Mouse (Mus musculus) embryo, embryonic 11 days (tissue): ENCODE results near the gene Zdhhc9.
A peak's percentile ranks its signal among the peaks of the same experiment; 100 is the strongest.
"Not testable (repeated sequence)": the region's sequence is repeated elsewhere in the genome, so short reads cannot be mapped to it uniquely, and the experiment has no call there.

Source experiments
- DNase-seq: peaks from one replicate; pipeline ENCODE4 v3.0.0-alpha.2; 2015

Gene Zdhhc9

DNA sequence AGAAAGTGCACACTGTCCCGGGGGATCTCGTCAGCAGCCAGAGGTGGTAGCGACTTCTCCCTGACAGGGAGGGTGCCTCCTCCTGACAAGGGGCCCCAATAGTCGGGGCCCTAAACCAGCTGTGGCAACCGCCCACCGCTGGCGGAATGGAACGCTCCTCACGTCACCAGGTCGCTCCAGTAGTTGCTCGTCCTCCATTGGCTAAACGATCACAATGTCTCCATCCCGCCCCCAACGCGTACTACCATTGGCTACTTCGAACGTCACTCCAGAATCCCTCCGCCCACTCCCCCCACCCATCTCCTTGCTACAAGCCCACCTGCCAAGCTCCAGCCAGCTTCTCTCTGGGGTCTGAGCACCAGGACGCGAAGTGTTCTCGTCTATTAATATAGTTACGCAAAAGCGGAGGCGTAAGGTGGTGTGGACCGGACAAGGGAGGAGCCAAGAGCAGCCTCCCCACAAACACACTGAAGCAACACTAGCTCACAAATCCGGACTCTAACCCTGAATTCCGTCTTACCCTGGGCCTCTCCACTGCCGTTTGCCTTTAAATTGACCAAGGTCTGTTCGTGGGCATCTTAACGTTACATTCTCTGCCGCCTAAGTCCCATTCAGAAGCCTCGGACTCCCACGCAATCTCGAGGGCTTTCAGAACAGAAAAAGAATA lies at the start of gene Zdhhc9:
Gene Zdhhc9, minus strand, starts transcription at position 360 of the 667 bp plus-strand sequence.
- DNase-seq: peak; percentile 87

DNA sequence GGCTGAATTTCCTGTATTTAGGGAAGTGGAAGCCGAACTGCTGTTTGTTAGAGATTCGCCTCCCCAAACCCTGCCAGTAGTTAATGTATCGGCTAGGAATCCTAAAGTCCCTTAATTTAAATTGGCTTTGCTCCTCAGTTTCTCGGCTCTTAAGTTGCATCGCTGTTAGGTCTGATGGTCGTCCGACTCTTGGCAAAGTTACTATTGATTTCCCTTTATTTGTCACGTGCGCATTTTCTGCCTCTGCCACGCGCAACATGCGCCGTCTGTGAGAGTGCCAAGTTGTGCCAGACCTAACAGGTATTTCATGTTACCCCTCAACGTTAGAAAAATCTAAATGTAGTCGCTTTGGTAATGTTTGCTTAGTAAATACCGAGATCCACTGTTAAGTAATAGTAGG lies 48.3 kb upstream of the Zdhhc9 start:
- no peak for DNase-seq

DNA sequence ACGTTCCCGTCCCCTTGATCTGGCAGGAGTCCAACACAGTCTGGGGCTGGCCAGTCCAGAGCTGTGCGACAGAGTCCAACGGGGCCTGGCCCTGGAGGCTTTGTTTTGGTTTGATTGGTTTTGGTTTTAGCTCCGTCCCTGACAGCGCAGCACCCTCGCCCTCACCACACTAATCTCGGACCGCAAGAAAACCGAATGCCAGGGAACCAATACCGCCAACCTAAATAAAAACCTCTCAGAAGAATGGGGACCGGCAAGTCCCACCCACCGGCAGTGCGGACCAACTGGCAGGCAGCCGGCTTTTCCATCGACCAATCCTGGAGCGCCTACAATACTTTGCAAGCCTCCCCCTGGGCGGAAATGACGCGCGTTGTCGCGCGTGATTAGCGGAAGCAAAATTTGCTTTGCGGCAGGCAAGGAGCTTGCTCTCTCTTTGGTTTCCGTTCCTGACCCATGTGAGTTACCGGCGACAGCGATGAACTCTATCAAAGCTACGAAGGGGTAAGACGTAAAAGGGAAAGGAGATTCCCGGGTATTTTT lies 47.9 kb upstream of the Zdhhc9 start, which contains the start of gene Utp14a:
Gene Utp14a, plus strand, starts transcription at position 395 of the 540 bp plus-strand sequence.
- peak; percentile 96 for DNase-seq

DNA sequence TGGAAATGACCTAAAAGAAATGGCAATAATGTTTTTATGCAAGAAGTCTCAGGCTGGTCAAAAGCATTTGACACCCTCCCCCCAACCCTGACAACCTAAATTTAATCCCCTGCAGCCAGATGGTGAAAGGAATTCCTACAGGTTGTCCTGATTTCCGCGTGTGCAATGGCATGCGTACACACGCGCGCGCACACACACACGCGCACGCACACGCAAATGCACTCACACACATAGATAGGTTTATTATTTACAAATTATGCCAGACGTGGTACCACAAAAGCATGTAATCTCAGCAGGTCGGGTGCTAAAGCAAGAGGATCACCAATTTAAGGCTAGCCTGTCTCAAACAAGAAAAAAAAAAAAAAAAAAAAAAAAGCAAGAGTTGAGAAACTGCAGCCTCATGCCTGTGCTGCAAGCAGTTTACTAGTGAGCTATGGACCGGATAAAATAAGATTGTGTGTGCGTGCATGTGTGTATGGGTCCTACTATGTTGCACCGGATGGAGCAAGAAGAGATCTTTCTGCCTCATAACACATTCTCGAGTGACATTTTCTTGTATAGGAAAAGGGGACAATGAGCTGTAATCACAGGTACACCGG lies 47.3 kb upstream of the Zdhhc9 start:
- peak; percentile 32 for DNase-seq

DNA sequence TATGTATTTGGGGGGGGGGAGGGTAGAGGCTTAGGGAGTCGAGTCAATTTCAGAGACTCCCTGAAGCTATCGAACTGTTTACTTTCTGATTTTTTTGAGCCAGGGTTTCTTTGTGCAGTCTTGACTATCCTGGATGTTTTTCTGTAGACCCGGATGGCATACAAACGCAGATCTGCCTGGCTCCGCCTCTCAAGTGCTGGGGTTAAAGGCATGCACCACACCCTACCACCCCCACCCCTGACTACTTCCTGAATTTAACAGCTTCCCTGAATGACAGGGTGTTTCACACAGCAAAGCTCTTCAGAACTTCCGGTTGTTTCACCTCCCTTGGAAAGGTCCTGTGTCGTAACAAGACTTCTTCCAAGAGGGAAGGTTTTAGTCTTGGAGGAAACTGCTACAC lies 25.7 kb upstream of the Zdhhc9 start:
- DNase-seq: peak; percentile 1

DNA sequence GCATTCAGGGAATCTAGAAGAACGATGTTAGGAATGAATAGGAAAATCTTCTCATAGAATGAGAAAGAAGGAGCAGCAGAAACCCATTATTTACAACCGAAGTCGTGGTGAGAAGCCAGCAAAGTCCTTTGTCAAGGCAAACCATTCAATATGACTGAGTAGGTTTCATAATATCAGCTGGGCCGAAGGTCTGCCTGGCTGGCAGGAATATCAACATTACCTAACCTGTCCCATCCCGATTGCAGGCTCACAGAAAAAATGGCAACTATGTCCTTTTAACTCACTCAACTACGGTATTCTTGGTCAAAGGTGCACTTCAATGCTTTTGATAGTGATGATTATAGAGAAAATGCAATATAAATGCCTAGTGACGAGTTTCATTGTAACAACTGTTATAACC lies 17.5 kb upstream of the Zdhhc9 start:
- no peak for DNase-seq

DNA sequence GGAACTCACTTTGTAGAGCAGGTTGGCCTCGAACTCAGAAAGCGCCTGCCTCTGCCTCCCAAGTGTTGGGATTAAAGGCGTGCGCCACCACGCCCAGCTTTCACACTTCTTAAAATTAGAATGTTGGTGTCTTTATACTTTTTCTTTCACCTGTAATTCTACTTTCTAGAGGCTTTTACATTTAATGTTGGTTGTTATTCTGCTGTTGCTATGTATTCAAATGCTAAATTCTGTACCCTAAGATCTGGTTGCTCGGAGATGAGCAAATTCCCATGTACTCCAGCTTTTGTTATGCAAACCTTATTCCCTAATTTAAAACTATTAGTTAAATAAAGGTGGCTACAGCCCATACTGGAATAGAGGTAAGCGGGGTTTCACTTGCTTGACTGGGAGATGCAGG lies 14.0 kb upstream of the Zdhhc9 start:
- no peak for DNase-seq

DNA sequence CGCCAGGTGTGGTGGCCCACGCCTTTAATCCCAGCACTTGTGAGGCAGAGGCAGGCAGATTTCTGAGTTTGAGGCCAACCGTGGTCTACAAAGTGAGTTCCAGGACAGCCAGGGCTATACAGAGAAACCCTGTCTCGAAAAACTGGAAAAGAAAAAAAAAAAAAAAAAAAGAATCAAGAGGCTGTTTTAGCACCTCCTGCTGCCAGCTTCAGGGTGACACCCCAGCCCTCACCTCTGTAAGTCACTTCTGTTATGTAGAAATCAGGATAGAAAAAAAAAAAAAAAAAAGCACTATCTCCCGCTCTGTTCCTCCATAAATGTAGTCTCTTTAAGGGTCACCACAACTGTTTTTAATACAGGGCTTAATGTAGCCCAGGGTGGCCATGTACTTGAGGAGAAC lies 10.8 kb upstream of the Zdhhc9 start:
- DNase-seq: no peak

DNA sequence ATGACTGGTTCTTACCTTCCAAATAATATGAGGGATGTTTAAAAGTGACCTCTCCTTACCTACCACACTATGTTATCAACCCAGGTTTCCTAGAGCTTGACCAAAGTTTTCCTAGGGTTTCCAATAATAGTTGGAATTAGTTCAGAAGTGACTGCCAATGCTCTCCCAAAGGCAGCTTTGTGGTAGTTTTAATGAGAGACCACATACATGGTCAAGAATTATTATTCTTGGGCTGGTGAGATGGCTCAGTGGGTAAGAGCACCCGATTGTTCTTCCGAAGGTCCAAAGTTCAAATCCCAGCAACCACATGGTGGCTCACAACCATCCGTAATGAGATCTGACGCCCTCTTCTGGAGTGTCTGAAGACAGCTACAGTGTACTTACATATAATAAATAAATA lies 1.1 kb upstream of the Zdhhc9 start:
- DNase-seq: not testable (repeated sequence)

DNA sequence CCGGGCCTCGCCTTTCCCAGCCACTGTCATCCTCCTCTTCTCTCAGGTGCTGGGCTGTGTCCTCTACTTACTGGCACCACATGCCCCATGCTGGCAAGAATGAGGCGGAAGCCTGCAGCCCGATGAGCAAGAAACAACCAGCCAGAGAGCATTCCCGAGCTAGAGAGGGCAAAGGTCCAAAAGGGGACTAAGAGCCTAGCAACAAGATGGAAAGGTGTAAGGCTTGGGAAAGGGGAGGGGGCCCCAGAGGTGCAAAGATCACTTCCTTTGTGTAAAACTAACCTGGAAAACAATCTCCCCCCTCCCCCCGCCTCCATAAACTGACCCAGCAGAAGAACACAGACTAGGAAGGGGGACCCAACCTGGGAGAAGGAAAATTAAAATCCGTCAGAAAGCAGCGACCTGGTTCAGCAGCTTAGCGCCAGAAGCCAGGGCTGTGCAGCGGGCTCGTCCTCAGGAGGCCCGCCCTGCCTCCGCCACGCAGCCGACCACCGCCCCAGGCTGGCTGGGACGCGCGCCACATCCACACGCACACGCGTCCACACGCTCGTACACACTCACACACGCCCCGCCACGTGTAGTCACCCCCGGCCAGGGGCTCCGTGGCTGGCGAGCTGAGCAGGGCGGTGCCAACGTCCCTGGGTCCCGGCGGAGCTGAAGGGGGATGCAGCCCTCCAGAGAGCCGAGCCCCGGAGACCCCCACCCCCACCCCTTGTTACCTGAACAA lies 754 bp downstream of the Zdhhc9 start:
- DNase-seq: peak; percentile 47

DNA sequence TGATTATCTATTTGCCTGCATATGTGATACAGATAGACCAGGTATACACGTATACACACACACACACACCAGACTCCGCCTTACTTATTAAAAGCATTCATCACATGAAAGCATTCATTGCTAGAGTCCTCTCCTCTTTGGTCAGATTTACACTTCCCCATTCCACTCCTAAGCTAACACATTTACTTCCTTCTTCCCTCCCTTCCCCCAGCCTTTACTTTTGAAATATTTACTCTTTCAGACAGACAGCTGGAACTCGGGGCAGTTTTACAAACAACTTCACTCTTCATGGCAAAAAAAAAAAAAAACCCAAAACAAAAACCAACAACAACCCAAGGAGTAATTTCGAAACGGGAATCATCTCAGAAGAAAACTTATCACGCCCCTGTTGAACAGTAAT lies 4.2 kb downstream of the Zdhhc9 start:
- no peak for DNase-seq

DNA sequence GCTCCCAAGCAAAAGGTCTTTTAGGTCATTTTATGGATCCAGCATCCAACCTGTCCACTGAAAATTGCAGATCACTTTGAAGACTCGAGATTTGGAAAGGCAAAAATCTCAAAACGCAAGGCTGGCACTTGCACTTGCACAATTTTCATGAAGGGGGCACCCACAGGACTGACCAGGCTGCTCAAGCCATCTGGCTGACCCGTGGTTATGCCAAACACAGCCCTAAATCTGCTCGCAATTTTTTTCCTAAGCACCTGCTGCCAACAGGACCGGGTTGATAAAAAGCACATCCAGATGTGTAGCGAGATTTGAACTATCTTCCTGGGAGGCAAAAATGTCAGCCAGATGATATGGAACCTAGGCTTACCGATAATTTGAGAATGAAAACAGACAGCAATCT lies 4.9 kb downstream of the Zdhhc9 start:
- no peak for DNase-seq

DNA sequence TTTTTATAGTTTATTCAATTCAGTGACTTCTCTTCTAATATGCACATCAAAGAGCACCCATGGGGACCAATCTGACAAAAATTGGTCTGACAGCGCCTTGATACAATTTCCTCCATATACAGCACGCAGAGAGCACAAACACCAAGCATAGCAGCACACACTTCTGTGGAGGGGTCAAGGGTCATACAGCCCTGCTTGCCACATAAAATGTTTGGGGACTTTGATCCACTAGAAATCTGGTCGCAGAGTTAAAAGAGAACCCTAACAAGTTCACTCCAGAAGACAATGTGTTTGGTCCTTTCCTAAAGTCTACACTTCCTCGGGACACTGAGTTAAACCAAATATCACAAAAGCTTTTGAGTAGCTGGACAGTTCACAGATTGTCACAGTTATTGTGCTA lies 5.7 kb downstream of the Zdhhc9 start:
- DNase-seq: no peak

DNA sequence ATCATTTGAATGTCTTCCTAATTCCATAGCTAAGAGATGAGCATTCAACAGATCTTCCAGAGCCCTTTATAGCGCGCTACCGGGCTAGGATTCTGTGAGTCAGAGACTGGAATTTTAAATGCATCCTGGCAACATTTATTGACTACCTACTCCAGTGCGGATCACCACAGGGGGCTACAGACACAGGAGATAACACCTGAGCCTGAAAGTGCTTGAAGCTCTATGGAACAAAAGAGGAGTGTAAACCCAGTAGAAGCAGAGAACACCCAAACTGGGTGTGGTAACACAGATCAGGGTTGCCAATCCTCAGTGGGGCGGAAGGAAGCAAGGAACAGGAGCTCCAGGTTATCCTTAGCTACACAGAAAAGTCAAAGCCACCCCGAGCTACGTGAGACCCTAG lies 6.2 kb downstream of the Zdhhc9 start:
- no peak for DNase-seq

DNA sequence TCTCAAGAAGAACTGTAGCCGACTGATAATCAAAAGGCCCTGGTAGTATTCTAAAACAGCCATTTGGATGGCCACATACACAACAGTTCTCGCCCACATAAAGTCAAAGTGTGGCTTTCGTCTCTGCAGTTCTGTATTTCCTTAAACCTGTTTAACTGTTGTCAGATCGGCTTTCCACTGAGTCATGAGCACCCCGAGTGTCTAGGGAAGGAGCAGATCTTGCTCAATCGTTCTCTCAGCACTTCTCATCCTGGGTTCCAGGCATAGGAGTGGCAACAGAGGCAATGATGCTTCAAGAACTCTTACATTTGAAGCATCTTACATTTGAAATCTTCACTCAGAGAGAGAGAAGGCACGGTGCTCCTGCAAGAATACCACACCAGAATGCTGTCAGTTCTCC lies 6.7 kb downstream of the Zdhhc9 start:
- no peak for DNase-seq

DNA sequence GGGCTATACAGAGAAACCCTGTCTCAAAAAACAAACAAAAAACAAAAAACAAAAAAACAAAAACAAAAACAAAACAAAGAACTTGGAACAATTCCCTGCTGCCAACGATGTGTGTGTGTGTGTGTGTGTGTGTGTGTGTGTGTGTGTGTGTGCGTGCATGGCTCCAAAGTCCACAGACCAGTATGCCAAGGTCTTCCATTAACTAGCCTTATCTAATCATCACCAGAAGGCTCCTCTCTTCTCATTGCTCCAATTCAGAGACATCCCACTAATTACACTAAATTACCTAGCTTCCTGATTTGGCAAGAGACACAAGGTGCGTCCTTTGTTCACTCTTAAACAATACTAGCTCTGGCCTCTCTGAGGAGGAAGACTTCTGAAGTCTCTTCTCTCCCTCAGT lies 8.0 kb downstream of the Zdhhc9 start:
- DNase-seq: no peak

DNA sequence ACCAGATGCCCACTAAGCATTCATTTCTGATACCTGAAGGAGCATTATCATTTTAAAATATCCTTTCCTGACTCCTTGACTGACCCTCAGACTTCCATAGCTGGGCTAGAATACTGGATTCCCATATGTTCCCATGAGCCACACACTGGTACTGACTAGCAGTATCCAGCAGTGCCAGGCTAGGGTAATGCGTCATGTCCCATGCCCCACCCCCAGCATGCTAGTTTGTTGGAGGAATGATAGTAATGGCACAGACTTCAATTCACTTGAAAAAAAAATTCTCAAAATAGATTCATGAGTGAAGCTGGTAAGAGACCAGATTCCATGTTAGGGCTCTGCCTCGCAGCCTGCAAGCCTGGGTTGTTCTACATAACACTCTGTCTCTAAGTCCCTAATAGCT lies 9.7 kb downstream of the Zdhhc9 start:
- no peak for DNase-seq

DNA sequence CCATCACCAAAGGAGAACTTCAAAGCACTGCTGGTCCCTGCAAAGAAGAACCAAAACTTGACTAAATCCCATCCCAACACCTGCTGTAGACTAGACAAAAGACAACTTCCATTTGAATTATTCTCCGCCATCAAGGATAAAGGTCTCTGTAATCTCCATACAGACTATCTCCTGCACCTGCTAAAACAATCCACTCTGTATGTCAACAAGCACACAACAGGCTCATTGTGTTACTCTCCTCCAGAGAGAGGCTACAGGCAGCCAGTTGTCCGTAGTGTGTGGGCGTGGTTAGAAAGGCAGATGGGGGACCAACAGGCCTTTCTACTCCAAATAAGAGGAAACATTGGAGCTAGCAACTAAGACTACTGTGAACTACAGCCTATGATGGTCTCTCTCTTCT lies 10.8 kb downstream of the Zdhhc9 start:
- no peak for DNase-seq

DNA sequence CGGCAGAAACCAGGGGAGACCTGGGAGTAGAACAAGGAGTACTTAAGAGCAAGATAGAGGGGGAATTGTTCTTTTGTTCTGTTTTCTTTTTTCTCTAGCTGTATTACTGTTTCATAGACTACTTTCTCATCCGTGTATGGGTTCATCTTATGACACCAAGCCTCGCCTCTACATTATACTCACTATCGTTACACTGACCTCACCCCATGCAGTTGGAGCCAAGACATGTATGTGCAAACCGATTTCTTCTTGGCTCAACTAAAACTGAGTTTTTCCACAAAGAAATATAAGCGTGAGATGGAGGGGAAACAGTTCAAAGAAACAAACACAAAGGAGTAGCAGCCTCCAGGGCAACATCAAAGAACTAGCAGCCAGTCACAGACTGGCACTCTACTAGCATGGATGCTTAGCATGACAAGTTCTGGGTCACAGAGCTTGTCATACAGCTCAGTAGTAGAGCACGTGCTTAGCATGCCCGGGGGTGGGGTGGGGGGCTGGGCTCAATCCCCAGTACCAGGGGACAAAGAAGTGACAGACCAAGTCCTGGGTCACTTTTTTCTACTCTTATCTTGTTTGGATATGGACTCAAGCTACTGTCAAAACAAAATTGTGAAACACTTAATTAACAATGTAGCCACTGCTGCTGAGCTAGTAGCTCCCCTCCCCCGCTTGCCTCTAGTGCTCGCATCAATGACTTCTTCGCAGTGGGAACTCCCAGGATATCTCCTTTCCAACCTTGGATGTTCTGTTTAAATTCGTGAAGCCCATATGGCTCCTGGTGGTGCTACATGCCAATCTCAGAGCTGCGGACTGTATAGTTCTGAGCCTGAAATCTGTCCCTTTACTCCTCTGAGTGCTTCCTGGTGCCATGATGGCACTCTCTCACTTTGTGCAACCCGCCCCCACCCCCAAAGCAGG lies 15.2 kb downstream of the Zdhhc9 start:
- no peak for DNase-seq

DNA sequence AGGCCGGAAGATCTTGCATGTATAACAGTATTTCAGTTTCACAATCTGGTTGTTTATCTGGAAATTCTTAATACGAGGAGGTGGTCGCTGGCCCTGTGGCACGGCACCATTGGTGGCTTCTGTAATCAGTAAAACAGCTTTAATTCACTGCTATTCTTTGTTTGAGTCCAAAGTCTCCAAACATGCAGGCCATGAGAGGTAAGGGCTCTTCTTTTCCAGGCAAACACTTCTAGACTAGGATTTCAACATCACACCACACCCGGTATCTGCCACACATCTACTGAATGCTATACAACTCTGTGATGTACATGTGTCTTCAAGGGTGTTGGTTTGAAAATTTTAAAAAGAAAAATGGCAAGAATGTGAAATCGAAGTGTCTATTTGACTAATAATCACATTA lies 17.4 kb downstream of the Zdhhc9 start:
- no peak for DNase-seq

DNA sequence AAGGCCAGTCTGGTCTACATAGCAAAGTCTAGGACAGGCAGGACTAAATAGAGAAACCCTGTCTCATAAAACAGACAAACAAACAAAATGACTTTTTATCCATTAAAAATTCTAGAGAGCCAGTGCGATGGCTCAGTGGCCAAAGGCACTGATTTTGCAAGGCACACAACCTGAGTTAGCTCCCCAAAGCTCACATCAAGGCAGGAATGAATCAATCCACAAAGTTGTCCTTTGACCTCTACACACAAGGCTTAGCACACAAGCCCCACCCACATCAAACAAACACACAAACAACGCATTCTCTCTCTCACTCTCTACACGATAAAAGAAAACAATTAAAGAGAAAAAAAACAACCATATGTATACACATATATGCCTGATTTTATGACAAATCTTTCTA lies 24.0 kb downstream of the Zdhhc9 start:
- no peak for DNase-seq

DNA sequence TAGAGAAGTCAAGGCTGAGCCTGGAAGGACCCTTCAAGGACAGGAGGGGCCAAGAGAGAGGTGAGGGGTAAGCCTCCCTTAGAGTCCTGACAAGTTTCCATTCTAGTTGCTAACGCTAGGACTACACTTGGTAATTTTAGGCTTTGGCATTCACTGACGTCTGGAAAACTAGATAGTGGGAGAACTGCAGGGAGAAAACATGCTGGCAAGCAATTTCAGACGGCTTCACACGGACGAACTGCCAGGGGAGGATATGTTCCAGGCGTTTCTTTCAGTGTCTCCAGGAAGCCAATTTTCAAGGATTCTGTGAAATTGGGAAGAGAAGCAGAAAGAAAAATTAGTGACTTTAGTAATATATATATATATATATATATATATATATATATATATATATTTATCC lies 26.8 kb downstream of the Zdhhc9 start:
- DNase-seq: no peak

DNA sequence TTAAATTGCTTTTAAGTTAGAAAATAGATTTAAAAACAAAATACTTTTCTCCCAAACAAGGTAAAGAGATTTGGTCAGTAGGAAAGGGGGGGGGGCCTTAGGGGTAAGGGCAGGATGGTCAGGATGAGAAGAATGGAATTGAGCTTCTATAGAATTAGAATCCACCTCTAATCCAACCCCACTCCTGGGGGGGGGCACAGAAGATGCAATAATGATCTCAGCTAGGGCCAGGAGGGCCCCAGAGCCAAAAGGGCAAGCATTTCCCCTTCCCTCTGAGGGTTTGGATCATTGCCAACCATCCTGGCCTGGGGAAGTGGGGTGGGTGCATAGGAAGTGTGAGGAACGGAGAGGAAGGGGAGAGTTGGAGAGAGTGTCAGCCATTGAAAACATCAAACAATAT lies 38.3 kb downstream of the Zdhhc9 start:
- DNase-seq: no peak
